Mouse (Mus musculus) CH12.LX (cell line): Measurements from ENCODE around the gene Glis1.

ENCODE experiments used
- CHD2 ChIP-seq: IDR thresholded peaks from 2 replicates; pipeline ENCODE4 v1.6.1; 2011; ENCODE audit warnings: low read length, improper control_type of control experiment
- CTCF ChIP-seq, 2 experiments: IDR thresholded peaks in 1 of 2; conservative IDR thresholded peaks in 1 of 2; 2 replicates each; pipeline ENCODE4 v1.5.1; 2011 to 2012; ENCODE audit warnings: low read depth in 2 of 2, low read length in 2 of 2, improper control_type of control experiment in 1 of 2, inconsistent platforms in 1 of 2, mild to moderate bottlenecking in 1 of 2, moderate library complexity in 1 of 2
- E2F4 ChIP-seq: IDR thresholded peaks from 2 replicates; pipeline ENCODE4 v1.6.1; 2011; ENCODE audit warnings: low read depth, low read length, improper control_type of control experiment; ENCODE audit not compliant: insufficient replicate concordance
- HCFC1 ChIP-seq: IDR thresholded peaks from 2 replicates; pipeline ENCODE4 v1.6.1; 2012; ENCODE audit warnings: low read depth, mild to moderate bottlenecking, inconsistent platforms, low read length, improper control_type of control experiment
- MEF2A ChIP-seq: IDR thresholded peaks from 2 replicates; pipeline ENCODE4 v1.6.1; 2014; ENCODE audit warnings: low read depth, mild to moderate bottlenecking, inconsistent platforms, low read length, improper control_type of control experiment, borderline replicate concordance
- POLR2A ChIP-seq: IDR thresholded peaks from 2 replicates; pipeline ENCODE4 v1.6.1; 2011; ENCODE audit warnings: low read depth, mild to moderate bottlenecking, improper control_type of control experiment, low read length
- SIN3A ChIP-seq: IDR thresholded peaks from 2 replicates; pipeline ENCODE4 v1.6.1; 2012; ENCODE audit warnings: low read length, improper control_type of control experiment, inconsistent platforms
- TCF12 ChIP-seq: IDR thresholded peaks from 2 replicates; pipeline ENCODE4 v1.6.1; 2014; ENCODE audit warnings: low read depth, mild to moderate bottlenecking, inconsistent platforms, low read length, improper control_type of control experiment
- UBTF ChIP-seq: IDR thresholded peaks from 2 replicates; pipeline ENCODE4 v1.6.1; 2012; ENCODE audit warnings: low read depth, mild to moderate bottlenecking, inconsistent platforms, low read length, improper control_type of control experiment, moderate library complexity
- USF1 ChIP-seq: IDR thresholded peaks from 2 replicates; pipeline ENCODE4 v1.6.1; 2014; ENCODE audit warnings: low read depth, mild to moderate bottlenecking, inconsistent platforms, low read length, improper control_type of control experiment
- ZC3H11A ChIP-seq: IDR thresholded peaks from 2 replicates; pipeline ENCODE4 v1.6.1; 2012; ENCODE audit warnings: low read depth, mild to moderate bottlenecking, inconsistent platforms, low read length, improper control_type of control experiment

DNA sequence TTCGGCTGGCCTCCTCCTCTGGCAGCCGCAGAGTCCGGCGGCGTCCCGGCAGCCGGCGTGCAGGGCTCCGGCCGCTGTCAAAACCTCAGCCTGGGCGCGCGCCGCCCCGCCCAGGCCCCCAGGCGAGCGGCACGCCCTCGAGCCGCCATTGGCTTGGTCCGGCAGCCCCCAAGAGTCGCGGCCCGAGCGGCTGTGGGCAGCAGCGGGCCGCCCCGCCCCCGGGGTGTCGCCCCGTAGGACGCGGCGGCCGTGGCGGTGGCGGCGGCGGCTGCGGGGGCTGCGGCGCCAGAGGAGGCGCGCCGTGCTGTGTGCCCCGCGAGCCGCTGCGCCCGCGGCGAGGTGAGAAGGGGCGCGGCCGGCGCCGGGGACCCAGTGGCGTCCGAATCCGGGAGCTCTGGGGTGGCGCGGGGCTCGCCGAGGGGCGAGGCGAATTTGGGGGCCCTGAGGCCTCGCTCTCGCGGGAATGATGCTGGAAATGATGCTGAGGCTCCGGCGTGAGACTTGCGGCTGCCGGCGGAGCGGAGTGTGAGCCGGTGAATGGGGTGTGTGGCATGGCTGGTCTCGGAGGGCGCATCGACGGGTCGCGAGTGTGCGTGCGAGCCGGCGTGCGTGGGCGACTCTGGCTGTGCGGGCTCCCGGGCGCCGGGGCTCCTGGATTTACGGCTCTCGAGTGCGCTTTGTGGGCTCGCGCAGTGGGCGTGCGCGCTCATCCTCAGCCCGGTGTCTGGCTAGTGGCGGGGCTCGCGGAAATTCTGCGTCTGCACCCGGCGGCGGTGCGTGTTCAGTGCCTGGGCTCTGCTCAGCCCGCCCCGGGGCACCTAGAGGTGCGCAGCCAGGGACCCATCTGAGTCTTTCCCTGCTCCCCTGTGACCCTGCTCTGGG lies at the start of gene Glis1:
- TF ChIP-seq UBTF (no peak; the same call in 1 of the 2 replicates), USF1 (no peak), CTCF (conservative IDR thresholded peaks at IDR 0.05 in 1 of 2, IDR thresholded peaks at IDR 0.05 in 1 of 2; ENCODE audit: low read depth in 2 of 2, low read length in 2 of 2) (no peak), SIN3A (no peak), POLR2A (no peak), ZC3H11A (no peak), TCF12 (no peak), MEF2A (no peak), CHD2 (no peak), E2F4 (no peak), HCFC1 (no peak)
